Mouse (Mus musculus) fibroblast of lung, adult 2 months (primary cell): ENCODE measurements at regions not wholly inside any gene's neighbourhood (a gene's known extent, or its start where the extent isn't known, plus 50 kb on each side); places are given as distances from the start of the nearest gene placed in this dataset.

Source experiments
- DNase-seq: peaks from one replicate; pipeline ENCODE4 v3.0.0-alpha.2; 2011; ENCODE audit warnings: low read depth

GRCm38 (mm10) chr4:93450831-93451230 is 115.5 kb upstream of the Tusc1 start:
- no peak for DNase-seq

- DNase-seq: no peak
These were observed 109.4 kb upstream of the Tusc1 start for GRCm38 (mm10) chr4:93444666-93445065.

GRCm38 (mm10) chr4:93438587-93439336 is 103.5 kb upstream of the Tusc1 start:
- no peak for DNase-seq

DNA sequence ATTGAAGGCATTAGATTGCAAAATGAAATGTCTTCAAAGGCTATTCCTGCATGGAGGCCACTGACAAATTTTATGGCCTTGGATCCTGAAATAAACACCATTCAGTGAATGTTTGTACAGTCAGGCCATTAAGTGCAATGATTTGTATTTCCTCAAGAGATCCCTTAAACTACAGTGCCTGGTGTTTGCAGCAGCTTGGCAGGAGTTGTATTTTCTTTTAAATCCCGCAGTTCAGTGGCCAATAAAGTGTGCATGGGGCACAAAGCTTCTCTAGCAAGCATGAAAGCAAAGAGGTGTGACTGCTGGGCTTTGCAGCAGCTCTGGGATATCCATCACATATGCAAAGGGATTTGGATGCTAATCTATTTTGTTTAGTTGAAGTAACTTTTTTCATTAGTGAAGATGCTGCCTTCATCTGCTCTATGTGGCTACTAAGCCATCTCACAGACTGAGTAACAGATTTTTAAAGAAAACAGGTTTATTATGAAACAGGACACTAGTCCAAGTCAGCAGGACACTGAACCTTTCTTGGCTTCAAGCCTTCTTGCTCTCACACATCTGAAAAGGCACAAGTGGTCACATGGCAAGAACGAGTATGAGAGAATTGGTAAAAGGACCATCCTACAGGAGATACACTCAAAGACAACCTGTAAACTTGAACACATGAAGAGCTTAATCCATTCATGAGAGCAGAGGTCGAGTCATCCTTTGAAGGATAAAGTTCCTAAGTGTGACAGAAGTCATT is 102.2 kb upstream of the Tusc1 start:
- DNase-seq: no peak

DNA sequence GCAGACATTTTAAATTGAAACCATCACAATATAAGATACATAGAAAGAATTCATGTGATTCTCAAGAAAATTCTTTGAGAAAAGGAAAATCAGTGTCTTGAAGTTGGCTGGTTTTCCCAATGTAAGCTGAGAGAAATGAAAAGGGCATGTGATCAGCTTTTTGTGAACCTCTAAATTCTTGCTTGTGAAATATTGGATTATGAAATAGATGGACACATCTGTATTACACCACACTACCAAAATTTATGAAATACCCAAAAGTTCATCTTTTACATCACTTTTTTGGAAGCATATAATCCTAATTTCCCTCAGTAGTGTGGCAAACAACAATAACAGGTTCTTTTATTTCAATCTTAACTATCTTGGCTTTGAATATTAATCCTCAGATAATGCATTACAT is 77.4 kb upstream of the Tusc1 start:
- DNase-seq: no peak

GRCm38 (mm10) chr4:93406876-93407275 is 71.6 kb upstream of the Tusc1 start:
- DNase-seq: no peak

DNA sequence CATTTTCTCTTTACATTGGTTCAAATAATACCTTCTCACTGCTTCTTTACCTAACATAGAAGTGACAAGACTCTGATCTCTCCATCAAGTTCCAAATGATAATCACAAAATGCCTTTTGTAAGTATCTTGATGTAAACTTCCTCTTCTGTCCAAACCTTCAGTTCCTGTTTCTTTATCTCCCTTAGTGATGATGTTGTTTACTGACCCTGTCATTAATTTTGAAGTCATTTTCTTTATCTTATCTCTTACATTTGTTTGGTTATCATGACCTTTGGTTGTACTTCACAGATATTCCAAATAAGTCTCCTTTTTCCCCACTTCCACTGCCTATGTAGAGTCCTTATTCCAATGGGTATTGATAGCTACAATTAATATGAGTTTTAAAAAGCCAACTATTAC is 65.3 kb upstream of the Tusc1 start:
- DNase-seq: no peak
